Mouse (Mus musculus) kidney, adult 2 months (tissue): ENCODE measurements around the gene Eme2. TPM values are rescaled to one million over a fixed set of nuclear protein-coding genes. Genes with fewer than 3 reads are reported as not detected.

ENCODE experiments used
- DNase-seq: peaks from one replicate; pipeline ENCODE4 v3.0.0; 2021
- H3K27ac ChIP-seq: fragments of 200-500 bp; 2 replicates; pipeline ENCODE4 v1.5.1; 2012; ENCODE audit warnings: low read depth, low read length, control low read depth, inconsistent platforms; ENCODE audit not compliant: insufficient read depth
- H3K27me3 ChIP-seq: fragments of 200-500 bp; replicated peaks from 2 replicates; pipeline ENCODE4 v1.6.1; 2012; ENCODE audit warnings: mild to moderate bottlenecking, moderate library complexity, low read length, inconsistent platforms; ENCODE audit not compliant: control insufficient read depth, insufficient read depth
- H3K36me3 ChIP-seq: fragments of 200-500 bp; 2 replicates; pipeline ENCODE4 v1.6.1; 2012; ENCODE audit warnings: mild to moderate bottlenecking, moderate library complexity, low read length, inconsistent platforms; ENCODE audit not compliant: control insufficient read depth, insufficient read depth
- H3K4me1 ChIP-seq: fragments of 200-500 bp; 2 replicates; pipeline ENCODE4 v1.6.1; 2011; ENCODE audit warnings: low read length; ENCODE audit not compliant: control insufficient read depth, insufficient read depth
- H3K4me3 ChIP-seq: fragments of 200-500 bp; 2 replicates; pipeline ENCODE4 v1.5.1; 2011; ENCODE audit warnings: mild to moderate bottlenecking, low read depth, low read length, control low read depth; ENCODE audit not compliant: insufficient read depth
- CTCF ChIP-seq: fragments of 200-500 bp; conservative IDR thresholded peaks from 2 replicates; pipeline ENCODE4 v1.5.1; 2011; ENCODE audit warnings: low read depth, mild to moderate bottlenecking, control low read depth, low read length, moderate library complexity, mixed read lengths; ENCODE audit not compliant: insufficient read depth, insufficient read length
- POLR2A ChIP-seq: fragments of 200-500 bp; IDR thresholded peaks from one replicate; pipeline ENCODE4 v1.6.1; 2011; ENCODE audit warnings: low read depth, low read length, control low read depth
- WGBS: fragments of 180-500 bp; shearing (Covaris S2); methylation state at CpG from one replicate; pipeline ENCODE4 v1.1.7; 2018; 5-methylcytosine and 5-hydroxymethylcytosine counted together
- polyA plus RNA-seq: library from polyadenylated mRNA; depleted of rRNA; stranded (reverse); fragments of >200 nt; gene quantifications from 2 replicates; pipeline ENCODE4 v1.2.3, GENCODE M21; 2012

Gene Eme2
- polyA plus RNA-seq, 1 experiment = 32.2 TPM

DNA sequence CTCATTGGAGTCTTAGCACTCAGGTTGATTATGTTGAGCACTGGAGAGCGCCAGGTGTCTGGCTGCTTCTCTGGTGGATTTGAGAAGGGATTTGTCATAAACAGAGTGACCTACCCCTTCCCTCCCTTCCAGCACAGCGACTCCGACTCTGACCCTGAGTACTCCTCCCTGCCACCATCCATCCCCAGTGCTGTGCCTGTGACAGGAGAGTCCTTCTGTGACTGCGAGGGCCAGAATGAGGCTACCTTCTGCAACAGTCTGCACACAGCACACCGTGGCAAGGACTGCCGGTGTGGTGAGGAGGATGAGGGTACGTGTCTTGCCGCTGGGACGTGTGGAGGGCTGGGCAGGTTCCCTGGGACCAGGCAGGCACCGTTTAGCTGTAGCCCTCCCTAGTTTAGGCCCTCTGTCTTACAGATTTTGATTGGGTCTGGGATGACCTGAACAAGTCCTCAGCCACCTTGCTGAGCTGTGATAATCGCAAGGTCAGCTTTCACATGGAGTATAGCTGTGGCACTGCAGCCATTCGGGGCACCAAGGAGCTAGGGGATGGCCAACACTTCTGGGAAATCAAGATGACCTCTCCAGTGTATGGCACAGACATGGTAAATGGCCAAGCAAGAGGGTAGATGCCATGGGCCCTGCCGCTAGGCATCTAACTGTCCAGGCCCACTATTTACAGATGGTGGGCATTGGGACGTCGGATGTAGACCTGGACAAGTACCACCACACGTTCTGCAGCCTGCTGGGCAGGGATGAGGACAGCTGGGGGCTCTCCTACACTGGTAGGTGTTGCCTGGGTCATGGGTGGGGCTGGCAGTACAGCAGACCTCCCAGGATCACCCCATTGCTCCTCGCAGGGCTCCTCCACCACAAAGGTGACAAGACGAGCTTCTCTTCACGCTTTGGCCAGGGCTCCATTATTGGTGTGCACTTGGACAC, 4.5 kb downstream of the Eme2 start:
- no peaks in the 10 kb centered on the region for H3K27me3 ChIP-seq
- no peaks in the 10 kb centered on the region; the same call in none of the 2 replicates for H3K36me3 ChIP-seq
- 80% methylated on average over 19 of the region's 19 CpGs for WGBS
- TF ChIP-seq CTCF (no peak), POLR2A (peak; percentile 75)
- no peak overlapping the region for H3K4me3 ChIP-seq
- peaks cover 15% of the 10 kb centered on the region; the same call in 1 of the 2 replicates for H3K4me1 ChIP-seq
- H3K27ac ChIP-seq = no peak overlapping the region
- no peak for DNase-seq

DNA sequence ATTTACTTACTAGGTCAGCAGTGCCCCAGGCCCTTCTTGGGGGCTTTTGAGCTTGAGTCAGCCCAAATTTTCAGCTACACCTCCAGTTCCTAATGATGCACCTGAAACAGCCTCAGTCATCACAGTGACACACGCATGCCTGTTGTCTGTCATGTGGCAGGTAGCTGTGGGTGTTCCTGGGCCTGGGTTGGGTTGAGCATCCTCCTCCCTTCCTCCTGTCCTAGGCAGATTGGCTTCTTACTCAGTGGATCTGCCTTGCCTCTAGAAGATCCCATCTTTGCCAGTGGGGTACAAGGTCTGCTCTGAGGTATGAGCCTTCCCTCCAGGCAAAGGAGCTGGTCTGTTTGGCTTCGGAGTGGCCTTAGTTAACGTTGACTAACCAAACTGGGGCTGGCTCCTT, 6.0 kb downstream of the Eme2 start:
- Histone ChIP-seq H3K36me3 (no peaks in the 10 kb centered on the region; the same call in none of the 2 replicates), H3K27me3 (no peaks in the 10 kb centered on the region), H3K27ac (no peak overlapping the region), H3K4me1 (peaks cover 11% of the 10 kb centered on the region; the same call in 1 of the 2 replicates), H3K4me3 (no peak overlapping the region)
- no peak for DNase-seq
- WGBS = 86% methylated on average over 3 of the region's 3 CpGs
- TF ChIP-seq CTCF (no peak), POLR2A (peak; percentile 57)

DNA sequence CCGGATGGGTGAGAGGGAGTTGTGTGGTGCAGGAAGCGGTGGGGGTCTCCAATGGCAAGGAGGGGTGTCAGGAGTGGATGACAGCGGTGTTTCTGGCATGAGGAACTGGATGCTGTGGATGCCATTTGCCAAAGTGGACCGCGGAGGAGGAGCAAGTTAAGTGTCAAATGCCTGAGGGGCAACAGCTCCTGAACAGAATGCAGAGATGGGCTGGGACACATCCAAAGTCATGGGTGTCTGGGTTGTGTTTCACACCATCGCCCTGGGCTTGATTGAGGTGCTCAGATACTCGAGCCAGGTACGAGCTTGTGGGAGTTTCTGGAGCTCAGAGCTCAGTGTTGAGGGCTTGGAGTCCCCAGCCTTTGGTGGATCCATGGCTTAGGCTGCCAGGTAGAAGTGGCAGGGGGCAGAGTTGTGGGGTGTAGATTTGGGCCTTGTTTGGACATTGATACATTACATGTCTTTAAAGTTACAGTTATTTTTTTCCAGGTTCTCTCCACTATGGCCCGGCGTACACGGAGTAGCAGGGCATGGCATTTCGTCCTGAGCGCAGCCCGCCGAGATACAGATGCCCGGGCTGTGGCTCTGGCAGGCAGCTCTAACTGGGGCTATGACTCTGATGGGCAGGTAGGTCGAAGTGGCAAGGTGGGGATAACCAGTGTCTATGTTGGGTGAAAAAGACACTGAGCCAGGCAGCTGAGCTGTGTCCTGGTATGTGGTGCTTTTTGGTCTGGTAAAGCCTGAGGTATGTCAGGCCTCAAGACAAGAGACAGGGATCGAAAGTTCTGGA, 7.4 kb downstream of the Eme2 start:
- peaks cover 11% of the 10 kb centered on the region; the same call in 1 of the 2 replicates for H3K4me1 ChIP-seq
- H3K36me3 ChIP-seq = no peaks in the 10 kb centered on the region; the same call in none of the 2 replicates
- H3K4me3 ChIP-seq = peak overlapping the region; percentile 73
- H3K27ac ChIP-seq = peak overlapping the region; percentile 89
- WGBS = 47% methylated on average over 18 of the region's 18 CpGs
- no peaks in the 10 kb centered on the region for H3K27me3 ChIP-seq
- DNase-seq = no peak
- TF ChIP-seq CTCF = no peak

DNA sequence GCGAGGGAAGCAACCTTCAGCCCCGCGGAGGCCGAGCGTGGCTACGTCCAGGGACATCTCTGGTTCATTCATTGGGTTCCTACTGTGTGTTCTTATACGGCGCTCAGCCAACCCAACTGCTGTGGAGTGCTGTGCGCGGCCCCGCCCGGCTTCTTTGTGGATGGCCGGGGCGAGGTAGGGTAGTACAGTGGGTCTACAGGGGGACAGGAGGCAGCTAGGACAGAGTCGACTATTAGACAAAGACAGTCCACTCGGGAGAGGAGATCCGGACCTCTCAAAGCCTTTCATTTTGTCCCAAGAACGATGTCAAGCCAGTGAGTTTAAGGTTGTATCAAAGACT, 8.0 kb downstream of the Eme2 start:
- H3K4me1 ChIP-seq = peaks cover 14% of the 10 kb centered on the region; the same call in 1 of the 2 replicates
- no peaks in the 10 kb centered on the region; the same call in none of the 2 replicates for H3K36me3 ChIP-seq
- H3K4me3 ChIP-seq = peak overlapping the region; percentile 73
- H3K27ac ChIP-seq = peak overlapping the region; percentile 89
- under 1% methylated on average over 18 of the region's 18 CpGs for WGBS
- TF ChIP-seq CTCF (no peak), POLR2A (no peak)
- no peaks in the 10 kb centered on the region for H3K27me3 ChIP-seq
- DNase-seq = no peak

DNA sequence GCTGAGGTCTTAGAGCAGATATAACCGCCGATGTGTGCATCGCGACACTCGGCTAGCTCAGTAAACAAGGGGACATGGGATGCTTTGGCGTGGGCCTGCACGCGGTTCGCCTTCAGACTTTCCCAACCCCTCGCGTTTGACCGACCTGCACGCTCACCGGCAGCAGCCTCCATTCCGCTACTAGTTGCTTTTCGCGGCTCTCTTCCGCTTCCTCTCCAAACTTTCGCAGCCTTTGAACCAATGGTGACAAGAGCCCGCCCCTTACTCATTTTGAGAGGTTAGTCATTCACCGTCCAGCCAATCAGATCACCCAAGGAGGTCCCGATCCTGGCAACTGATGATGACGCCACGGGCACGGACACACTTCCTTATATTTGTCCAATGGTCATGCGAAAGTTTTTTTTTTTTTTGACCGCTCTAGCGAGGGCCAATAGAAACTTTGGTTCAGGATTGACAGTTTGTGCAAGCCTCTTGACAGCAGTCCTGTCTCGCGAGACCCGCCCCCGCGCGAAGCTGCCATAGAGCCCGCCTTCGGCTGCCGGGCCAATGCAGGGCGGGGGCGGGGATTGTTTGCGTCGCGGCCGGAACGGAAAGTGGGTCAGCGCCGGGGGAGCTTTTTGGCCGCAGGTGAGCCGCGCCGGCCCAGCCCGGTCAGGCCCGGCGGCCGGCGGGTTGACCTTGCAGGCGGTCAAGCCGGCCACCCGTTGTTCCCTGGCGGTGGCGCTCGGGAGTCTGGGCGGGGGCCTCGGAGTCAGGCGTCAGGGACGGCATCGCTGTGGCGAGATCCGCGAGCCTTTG, 8.6 kb downstream of the Eme2 start, which contains the start of the genes Nubp2 and Spsb3:
TSS of gene Nubp2 (minus strand) at position 216 of the 798 bp plus-strand sequence.
TSS of gene Spsb3 (plus strand) at position 510 of the 798 bp plus-strand sequence.
- Histone ChIP-seq H3K27ac (peak within 1 kb of the TSS; percentile 89), H3K36me3 (no peaks in the 10 kb centered on the region; the same call in none of the 2 replicates), H3K27me3 (no peaks in the 10 kb centered on the region), H3K4me1 (peaks cover 19% of the 10 kb centered on the region; the same call in 1 of the 2 replicates), H3K4me3 (peak within 1 kb of the TSS; percentile 74)
- peak; percentile 100 for DNase-seq
- TF ChIP-seq POLR2A = no peak
- TF ChIP-seq CTCF = peak; percentile 24; the same call in 1 of the 2 replicates
- WGBS = under 1% methylated on average over 69 of the region's 69 CpGs

DNA sequence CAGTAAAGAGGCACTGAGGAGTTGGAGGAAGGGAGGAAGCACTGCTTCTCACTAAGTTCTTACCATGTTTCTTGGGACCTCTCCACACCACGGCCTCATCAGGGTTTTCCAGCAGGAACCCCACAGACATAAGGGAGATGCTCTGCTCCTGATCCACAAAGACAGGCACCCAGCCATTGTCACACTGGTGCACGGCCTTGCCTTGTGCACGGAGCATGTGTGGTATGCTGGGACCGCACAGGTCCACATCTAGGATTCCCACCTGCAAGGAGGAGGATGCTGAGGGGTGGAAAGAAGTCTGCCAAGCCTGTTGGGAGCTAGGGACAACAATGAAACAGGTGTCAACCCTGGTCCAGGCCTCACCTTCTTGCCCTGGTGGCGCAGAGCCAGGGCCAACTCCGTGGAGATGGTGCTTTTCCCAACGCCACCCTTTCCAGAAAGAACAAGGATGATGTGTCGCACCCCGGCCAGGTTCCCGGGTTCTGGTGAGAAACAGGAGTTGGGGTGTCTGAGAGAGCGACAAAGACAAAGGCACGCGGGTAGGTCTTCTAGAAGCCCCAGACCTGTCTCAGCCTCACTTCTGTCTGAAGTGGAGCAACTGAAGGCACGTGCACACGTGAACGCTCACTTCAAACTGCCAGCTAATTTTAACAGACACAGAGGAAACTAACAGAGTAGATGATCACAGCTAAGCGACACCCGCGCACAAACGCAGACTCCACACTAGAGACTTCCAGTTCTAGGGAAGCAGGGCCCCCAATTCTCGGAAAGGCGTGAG, 9.3 kb downstream of the Eme2 start:
- Histone ChIP-seq H3K27me3 (no peaks in the 10 kb centered on the region), H3K36me3 (no peaks in the 10 kb centered on the region), H3K27ac (no peak overlapping the region), H3K4me3 (peak overlapping the region; percentile 74), H3K4me1 (peaks cover 19% of the 10 kb centered on the region; the same call in 1 of the 2 replicates)
- WGBS = 22% methylated on average over 22 of the region's 22 CpGs
- no peak for DNase-seq
- no peak for TF ChIP-seq POLR2A
